8 mouse cellular contexts compared by ENCODE assay signal in genomic region chr2:90744285-90745052, GRCm38 (mm10). TPM values are rescaled to one million over a fixed set of nuclear protein-coding genes. Genes with fewer than 3 reads are reported as not detected.
A peak's percentile ranks its signal among the peaks of the same experiment; 100 is the strongest.
DNase-seq lines count a peak whose midpoint lies in the region; ATAC-seq lines count a peak whose summit lies in the region.

No protein-coding gene starts in this region.

- no peaks in the 10 kb centered on the region for H3K27me3 ChIP-seq in forebrain, embryonic 11.5 days (ENCODE audit: control insufficient read depth, insufficient read depth, low read length)
- no peaks in the 10 kb centered on the region for H3K27me3 ChIP-seq in intestine, embryonic 14.5 days (replicated peaks; ENCODE audit: control insufficient read depth, insufficient read depth, low read length)

- H3K27ac ChIP-seq in forebrain, embryonic 11.5 days (ENCODE audit: low read depth, low read length) = peak overlapping the region; percentile 92
- peak overlapping the region; percentile 96 for H3K27ac ChIP-seq in intestine, embryonic 14.5 days (ENCODE audit: low read depth)

- H3K4me3 ChIP-seq in forebrain, embryonic 11.5 days (ENCODE audit: low read depth, low read length) = peak overlapping the region; percentile 93
- H3K4me3 ChIP-seq in intestine, embryonic 14.5 days (ENCODE audit: low read depth, low read length) = peak overlapping the region; percentile 97

- peak overlapping the region; percentile 61 for H3K9ac ChIP-seq in forebrain, embryonic 11.5 days (ENCODE audit: low read length)
- H3K9ac ChIP-seq in intestine, embryonic 14.5 days (ENCODE audit: low read length) = peak overlapping the region; percentile 37

- no peaks in the 10 kb centered on the region for H3K9me3 ChIP-seq in forebrain, embryonic 11.5 days (ENCODE audit: control insufficient read depth, low read length)
- H3K9me3 ChIP-seq in intestine, embryonic 14.5 days (ENCODE audit: control insufficient read depth, low read length) = no peaks in the 10 kb centered on the region

- peak; percentile 22 for DNase-seq in embryo, embryonic 9.5 days (ENCODE audit: extremely low spot score)
- DNase-seq in embryo, embryonic 10 days (ENCODE audit: low spot score) = no peak
- DNase-seq in MN1 (ENCODE audit: low spot score) = peak; percentile 34
- no peak for DNase-seq in forebrain, embryonic 11.5 days (ENCODE audit: low spot score)
- peak; percentile 59 for DNase-seq in intestine, embryonic 14.5 days (ENCODE audit: low spot score)
- peak; percentile 6 for DNase-seq in lung, postnatal 25 days (ENCODE audit: low spot score)
- DNase-seq in thymus, postnatal 25 days = peak; percentile 14
- DNase-seq in frontal cortex, postnatal 36 days (ENCODE audit: low spot score in 2 of 2) = no peak

- peaks cover 2% of the 10 kb centered on the region for H3K4me1 ChIP-seq in forebrain, embryonic 11.5 days (replicated peaks; ENCODE audit: control insufficient read depth, insufficient read depth, low read length)
- peaks cover 10% of the 10 kb centered on the region; the same call in 1 of the 2 replicates for H3K4me1 ChIP-seq in intestine, embryonic 14.5 days (replicated peaks; ENCODE audit: control insufficient read depth, insufficient read depth, low read length)

- 68% methylated on average over 12 of the region's 12 CpGs for WGBS in forebrain, embryonic 11.5 days
- 65% methylated on average over 12 of the region's 12 CpGs for WGBS in intestine, embryonic 14.5 days

- ATAC-seq in forebrain, embryonic 11.5 days (replicated peaks; ENCODE audit: low FRiP score) = peak; percentile 3
- no peak for ATAC-seq in intestine, embryonic 14.5 days (replicated peaks; ENCODE audit: low FRiP score, low TSS enrichment, low read depth)

- H3K36me3 ChIP-seq in forebrain, embryonic 11.5 days (ENCODE audit: control insufficient read depth, insufficient read depth, low read length) = peaks cover 2% of the 10 kb centered on the region; the same call in 1 of the 2 replicates
- H3K36me3 ChIP-seq in intestine, embryonic 14.5 days (ENCODE audit: control insufficient read depth, insufficient read depth, low read length) = peaks cover 20% of the 10 kb centered on the region

- H3K4me2 ChIP-seq in forebrain, embryonic 11.5 days (ENCODE audit: low read depth, low read length, severe bottlenecking) = peak overlapping the region; percentile 54
- peak overlapping the region; percentile 57 for H3K4me2 ChIP-seq in intestine, embryonic 14.5 days (ENCODE audit: low read length)

RNA-seq across cellular contexts. Expression of gene Fnbp4, which starts 0.7 kb away (rescaled TPM):
- polyA plus RNA-seq in forebrain, embryonic 11.5 days (2014; fragmentation: Nextera tagmentation; extraction: Ambion mirVana) = 137 and 146 TPM in 2 replicates
- polyA plus RNA-seq in intestine, embryonic 14.5 days (2014; fragmentation: Nextera tagmentation; extraction: Ambion mirVana) = 87.7 and 99.3 TPM in 2 replicates

RNA-seq across cellular contexts. Expression of gene Agbl2, which starts 38.1 kb away (rescaled TPM):
- 0.89 and 0.96 TPM in 2 replicates for polyA plus RNA-seq in forebrain, embryonic 11.5 days (2014; fragmentation: Nextera tagmentation; extraction: Ambion mirVana)
- polyA plus RNA-seq in intestine, embryonic 14.5 days (2014; fragmentation: Nextera tagmentation; extraction: Ambion mirVana) = 1.0 and 1.1 TPM in 2 replicates

Comparison
In these comparisons a context has a peak if more than half of its experiments do, and no peak if none do; other contexts are left out.
1. DNase-seq: peak in embryo, embryonic 9.5 days (single experiment), MN1 (single experiment), intestine, embryonic 14.5 days (single experiment), lung, postnatal 25 days (single experiment) and thymus, postnatal 25 days (single experiment); none in embryo, embryonic 10 days (single experiment), forebrain, embryonic 11.5 days (single experiment) and frontal cortex, postnatal 36 days (0 of 2).